In the genomic region with DNA sequence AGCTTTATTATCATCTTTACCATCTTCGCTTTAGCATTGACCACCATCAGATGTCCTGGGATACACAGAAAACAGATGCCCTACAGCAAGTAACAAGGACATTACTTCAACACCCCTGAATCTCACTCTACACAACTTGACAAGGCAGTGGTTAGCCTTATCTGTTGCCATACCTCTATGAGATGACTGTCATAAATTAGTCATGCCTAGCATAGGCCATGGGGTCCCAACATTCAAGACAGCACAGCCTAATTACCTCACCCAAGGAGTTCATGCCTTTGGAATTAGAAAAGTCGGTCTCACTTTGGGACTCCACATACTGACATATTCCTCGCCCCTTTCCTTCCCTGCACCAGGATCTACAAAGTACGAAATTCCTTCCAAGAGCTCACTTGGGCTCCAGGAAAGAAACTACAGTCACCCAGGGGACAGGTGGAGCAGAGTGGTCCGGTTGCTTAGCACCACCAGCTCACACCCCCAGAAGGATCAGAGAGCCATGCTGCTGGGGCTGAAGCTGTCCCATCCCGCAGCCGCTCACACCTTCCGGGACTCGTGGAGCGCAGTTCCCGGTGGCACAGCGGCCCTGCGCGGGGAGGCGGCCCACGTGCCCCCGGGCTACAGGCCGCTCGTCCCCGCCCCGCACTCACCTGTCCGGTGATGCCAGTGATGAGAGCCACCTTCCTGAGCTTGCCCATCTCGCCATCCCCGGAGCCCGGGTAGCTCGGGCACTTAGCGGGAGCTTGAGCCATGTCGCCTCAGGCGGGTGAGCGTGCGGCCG, we compare ENCODE assay signal across 8 mouse cellular contexts. TPM values are rescaled to one million over a fixed set of nuclear protein-coding genes. Genes with fewer than 3 reads are reported as not detected.
A peak's percentile ranks its signal among the peaks of the same experiment; 100 is the strongest.
DNase-seq lines count a peak whose midpoint lies in the region; ATAC-seq and TF ChIP-seq lines count a peak whose summit lies in the region.

No protein-coding gene starts in this region.

- H3K79me2 ChIP-seq in liver, adult 2 months (ENCODE audit: control insufficient read depth, insufficient read depth, low read length), result peaks cover 3% of the 10 kb centered on the region; the same call in 1 of the 2 replicates

- H3K9ac ChIP-seq in liver, adult 2 months (ENCODE audit: low read depth, low read length), result peak overlapping the region; percentile 84
- H3K9ac ChIP-seq in forebrain, postnatal 0 days, result peak overlapping the region; percentile 90

- peak; percentile 72 for ATAC-seq in forebrain, postnatal 0 days
- peak; percentile 37 for ATAC-seq in megakaryocyte progenitor cell, adult 5-6 weeks (replicated peaks; ENCODE audit: poor library complexity)

- H3K4me2 ChIP-seq in forebrain, postnatal 0 days (ENCODE audit: low read depth), result peak overlapping the region; percentile 86

- no peaks in the 10 kb centered on the region for H3K36me3 ChIP-seq in liver, adult 2 months (ENCODE audit: control insufficient read depth, insufficient read depth, low read length)
- H3K36me3 ChIP-seq in forebrain, postnatal 0 days (ENCODE audit: insufficient read depth), result no peaks in the 10 kb centered on the region

- H3K4me1 ChIP-seq in liver, adult 2 months (ENCODE audit: control insufficient read depth, insufficient read depth, low read length), result peaks cover 7% of the 10 kb centered on the region; the same call in 1 of the 2 replicates
- H3K4me1 ChIP-seq in bone marrow macrophage, adult 2 months (ENCODE audit: control insufficient read depth, insufficient read depth, low read length), result peaks cover 8% of the 10 kb centered on the region
- peaks cover 9% of the 10 kb centered on the region; the same call in 1 of the 2 replicates for H3K4me1 ChIP-seq in forebrain, postnatal 0 days (ENCODE audit: insufficient read depth)

- H3K27me3 ChIP-seq in liver, adult 2 months (ENCODE audit: control insufficient read depth, insufficient read depth, low read length), result no peaks in the 10 kb centered on the region; the same call in 1 of the 2 replicates
- no peaks in the 10 kb centered on the region for H3K27me3 ChIP-seq in forebrain, postnatal 0 days (ENCODE audit: insufficient read depth, low read length)

- no peak for TF ChIP-seq CTCF in liver, adult 2 months (IDR thresholded peaks at IDR 0.05; ENCODE audit: low read depth, low read length)
- no peak for TF ChIP-seq CTCF in bone marrow macrophage, adult 2 months (IDR thresholded peaks at IDR 0.05; ENCODE audit: low read depth, low read length)
- TF ChIP-seq CTCF in forebrain, postnatal 0 days (IDR thresholded peaks at IDR 0.05; ENCODE audit: low read depth), result no peak

- no peak for TF ChIP-seq POLR2A in liver, adult 2 months (IDR thresholded peaks at IDR 0.05; ENCODE audit: extremely low read depth, insufficient read depth, low read length)
- no peak for TF ChIP-seq POLR2A in bone marrow macrophage, adult 2 months (IDR thresholded peaks at IDR 0.05; ENCODE audit: borderline replicate concordance, low read depth, low read length)

- H3K27ac ChIP-seq in liver, adult 2 months (replicated peaks; ENCODE audit: insufficient read depth, low read depth, low read length), result no peak overlapping the region
- no peak overlapping the region for H3K27ac ChIP-seq in bone marrow macrophage, adult 2 months (ENCODE audit: insufficient read depth, low read depth, low read length)
- H3K27ac ChIP-seq in forebrain, postnatal 0 days (ENCODE audit: low read depth, low read length), result peak overlapping the region; percentile 71; the same call in 1 of the 2 replicates

- no peaks in the 10 kb centered on the region for H3K9me3 ChIP-seq in forebrain, postnatal 0 days (ENCODE audit: low read length)

- peak; percentile 4 for DNase-seq in liver, adult 2 months (ENCODE audit: extremely low read depth, low read depth, low spot score)
- DNase-seq in liver, result no peak
- no peak for DNase-seq in forebrain, postnatal 0 days
- no peak for DNase-seq in yolk sac, embryonic 10.5 days (ENCODE audit: low spot score)
- no peak for DNase-seq in urinary bladder, postnatal 36 days (ENCODE audit: low spot score in 2 of 2)
- DNase-seq in thymus, postnatal 4 days, result no peak

- H3K4me3 ChIP-seq in liver, adult 2 months (ENCODE audit: insufficient read depth, low read depth, low read length), result peak overlapping the region; percentile 94
- peak overlapping the region; percentile 85 for H3K4me3 ChIP-seq in bone marrow macrophage, adult 2 months (ENCODE audit: insufficient read depth, low read length)
- peak overlapping the region; percentile 79 for H3K4me3 ChIP-seq in forebrain, postnatal 0 days (ENCODE audit: low read depth, low read length)

- 7% methylated on average over 32 of the region's 32 CpGs for WGBS in liver, adult 2 months
- 6% methylated on average over 31 of the region's 32 CpGs for WGBS in forebrain, postnatal 0 days

RNA-seq across cellular contexts. Expression of a gene that starts 0.6 kb away (rescaled TPM):
- total RNA-seq in liver, adult 2 months (2014; rRNA removed), result 3.5 and 6.9 TPM in 2 replicates
- polyA plus RNA-seq in liver, adult 2 months (2012; rRNA removed), result 3.2 and 3.3 TPM in 2 replicates
- polyA plus RNA-seq in bone marrow macrophage, adult 2 months (2012; ENCODE audit: insufficient read depth, insufficient read length, missing spikeins), result 7.2 and 8.8 TPM in 2 replicates
- 17.2 and 18.6 TPM in 2 replicates for total RNA-seq in forebrain, postnatal 0 days (2014; rRNA removed)
- 35.1 and 35.3 TPM in 2 replicates for polyA plus RNA-seq in forebrain, postnatal 0 days (2015; fragmentation: Nextera tagmentation; extraction: Ambion mirVana)
- total RNA-seq in megakaryocyte progenitor cell, adult 5-6 weeks (2015), result 28.0 and 28.3 TPM in 2 replicates
- total RNA-seq in megakaryocyte progenitor cell, adult 5-6 weeks (2017), result 30.1 and 33.6 TPM in 2 replicates
